Mouse (Mus musculus): ENCODE results near the gene Ptbp3.

Ptbp3 gene

GRCm38 (mm10) chr4:59426429-59426828 is 122.7 kb downstream of the Ptbp3 start:
- no peak for DNase-seq

GRCm38 (mm10) chr4:59422808-59423207 is 126.4 kb downstream of the Ptbp3 start:
- DNase-seq = no peak

- no peak for DNase-seq
Measured at GRCm38 (mm10) chr4:59422025-59422783, 127.0 kb downstream of the Ptbp3 start.

Measured in right cerebral cortex, postnatal 25 days (tissue).